Mouse (Mus musculus) WW6 (cell line): ENCODE results near the gene Casq2.

Experiments used
- DNase-seq: peaks from one replicate; pipeline ENCODE4 v3.0.0-alpha.2; 2013; ENCODE audit warnings: low read depth, low spot score

The Casq2 gene

GRCm38 (mm10) chr3:102193488-102194290 lies 107.5 kb downstream of the Casq2 start:
- DNase-seq: no peak

- no peak for DNase-seq
These were observed 108.3 kb downstream of the Casq2 start for GRCm38 (mm10) chr3:102194291-102195051.

- no peak for DNase-seq
These were observed 109.5 kb downstream of the Casq2 start for GRCm38 (mm10) chr3:102195762-102196161.
